Mouse (Mus musculus): ENCODE results near the gene Junb. TPM values are rescaled to one million over a fixed set of nuclear protein-coding genes. Genes with fewer than 3 reads are reported as not detected.

Junb gene
- polyA plus RNA-seq, 1 experiment from 2014 or later = 15.4 TPM

DNA sequence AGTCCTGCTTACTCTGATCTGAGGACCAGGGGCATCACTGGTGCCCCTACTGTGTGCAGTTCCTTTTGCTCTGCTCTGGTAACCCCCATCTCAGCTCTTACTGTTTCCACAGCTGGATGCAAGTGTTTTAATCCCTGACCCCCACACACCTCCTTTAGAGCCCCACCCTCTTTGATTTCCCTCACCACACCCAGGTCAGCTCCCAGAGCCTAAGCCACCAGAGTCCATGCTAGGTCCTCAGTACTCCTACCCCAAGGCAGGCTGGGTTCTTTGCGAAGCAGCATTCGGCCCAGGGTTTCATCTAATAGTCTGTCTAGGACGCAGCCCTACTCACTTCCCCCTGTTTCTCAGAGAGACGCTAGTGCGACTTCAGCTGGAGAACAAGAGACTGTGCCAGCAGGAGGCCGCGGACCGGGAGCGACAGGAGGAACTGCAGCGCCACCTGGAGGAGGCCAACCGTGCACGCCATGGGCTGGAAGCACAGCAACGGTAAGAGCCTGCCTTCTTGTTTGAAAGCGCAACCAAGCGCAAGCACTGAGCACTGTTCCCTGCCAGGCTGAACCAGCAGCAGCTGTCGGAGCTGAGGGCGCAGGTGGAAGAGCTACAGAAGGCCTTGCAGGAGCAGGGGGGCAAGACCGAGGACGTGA, 19.3 kb upstream of the Junb start:
- no peaks in the 10 kb centered on the region; the same call in 1 of the 2 replicates for H3K27me3 ChIP-seq (ENCODE audit: insufficient read depth, low read length)
- H3K27ac ChIP-seq (ENCODE audit: low read depth) = no peak overlapping the region
- H3K9ac ChIP-seq = no peak overlapping the region
- WGBS = 7% methylated on average over 19 of the region's 19 CpGs
- TF ChIP-seq CTCF (IDR thresholded peaks at IDR 0.05; ENCODE audit: low read depth) = peak; percentile 94
- ATAC-seq (ENCODE audit: insufficient read depth) (peak; percentile 66), DNase-seq (peak; percentile 93)
- H3K4me2 ChIP-seq = no peak overlapping the region
- no peak overlapping the region for H3K4me3 ChIP-seq (ENCODE audit: low read depth, low read length)
- H3K36me3 ChIP-seq (ENCODE audit: insufficient read depth) = no peaks in the 10 kb centered on the region
- no peaks in the 10 kb centered on the region for H3K9me3 ChIP-seq (ENCODE audit: low read depth, low read length)
- H3K4me1 ChIP-seq (ENCODE audit: insufficient read depth) = no peaks in the 10 kb centered on the region

DNA sequence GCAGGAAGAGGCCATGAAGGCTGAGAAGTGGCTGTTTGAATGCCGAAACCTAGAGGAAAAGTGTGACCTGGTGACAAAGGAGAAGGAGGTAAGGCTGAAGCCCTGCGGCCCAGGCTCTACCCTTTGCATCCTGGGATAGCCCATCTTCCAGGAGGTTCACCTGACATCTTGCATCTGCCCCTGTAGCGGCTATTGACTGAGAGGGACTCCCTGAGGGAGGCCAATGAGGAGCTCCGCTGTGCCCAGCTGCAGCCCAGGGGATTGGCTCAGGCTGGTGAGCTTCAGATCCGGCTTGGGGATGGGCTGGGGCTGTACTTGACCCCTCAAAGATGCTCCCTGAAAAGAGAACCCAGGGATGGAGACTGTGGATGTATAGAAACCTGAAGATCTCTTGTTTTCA, 18.5 kb upstream of the Junb start:
- H3K27ac ChIP-seq (ENCODE audit: low read depth) = no peak overlapping the region
- ATAC-seq (ENCODE audit: insufficient read depth) = no peak
- H3K4me1 ChIP-seq (ENCODE audit: insufficient read depth) = no peaks in the 10 kb centered on the region
- H3K9ac ChIP-seq = no peak overlapping the region
- no peak for TF ChIP-seq CTCF (IDR thresholded peaks at IDR 0.05; ENCODE audit: low read depth)
- no peak for DNase-seq
- H3K9me3 ChIP-seq (ENCODE audit: low read depth, low read length) = no peaks in the 10 kb centered on the region
- H3K36me3 ChIP-seq (ENCODE audit: insufficient read depth) = no peaks in the 10 kb centered on the region
- H3K27me3 ChIP-seq (ENCODE audit: insufficient read depth, low read length) = no peaks in the 10 kb centered on the region; the same call in 1 of the 2 replicates
- WGBS = 84% methylated on average over 5 of the region's 5 CpGs
- H3K4me2 ChIP-seq = no peak overlapping the region
- no peak overlapping the region for H3K4me3 ChIP-seq (ENCODE audit: low read depth, low read length)

DNA sequence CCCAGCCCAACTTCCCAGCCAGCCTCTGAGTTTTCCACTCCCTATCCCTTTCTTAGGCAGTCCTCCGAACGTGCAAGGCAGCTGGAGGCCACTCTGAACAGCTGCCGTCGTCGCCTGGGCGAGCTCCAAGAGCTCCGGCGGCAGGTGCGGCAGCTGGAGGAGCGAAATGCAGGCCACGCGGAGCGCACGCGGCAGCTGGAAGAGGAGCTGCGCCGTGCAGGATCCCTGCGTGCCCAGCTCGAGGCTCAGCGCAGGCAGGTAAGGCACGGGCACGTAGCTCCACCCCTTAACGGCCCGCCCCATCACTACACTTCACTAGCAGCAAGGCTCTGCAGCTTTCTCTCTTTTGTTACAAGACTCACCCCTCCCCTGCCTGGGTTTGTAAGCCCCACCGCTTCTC, 17.2 kb upstream of the Junb start:
- TF ChIP-seq CTCF (IDR thresholded peaks at IDR 0.05; ENCODE audit: low read depth) = no peak
- no peaks in the 10 kb centered on the region for H3K9me3 ChIP-seq (ENCODE audit: low read depth, low read length)
- peak overlapping the region; percentile 7; the same call in 1 of the 2 replicates for H3K4me2 ChIP-seq
- 0 out of 2 replicates have a peak, but pooled peaks cover 2% of the 10 kb centered on the region for H3K4me1 ChIP-seq (ENCODE audit: insufficient read depth)
- H3K27me3 ChIP-seq (ENCODE audit: insufficient read depth, low read length) = no peaks in the 10 kb centered on the region; the same call in 1 of the 2 replicates
- no peaks in the 10 kb centered on the region for H3K36me3 ChIP-seq (ENCODE audit: insufficient read depth)
- H3K9ac ChIP-seq = no peak overlapping the region
- H3K27ac ChIP-seq (ENCODE audit: low read depth) = no peak overlapping the region
- peak; percentile 21 for DNase-seq
- ATAC-seq (ENCODE audit: insufficient read depth) = no peak
- WGBS = 28% methylated on average over 25 of the region's 25 CpGs
- no peak overlapping the region for H3K4me3 ChIP-seq (ENCODE audit: low read depth, low read length)

DNA sequence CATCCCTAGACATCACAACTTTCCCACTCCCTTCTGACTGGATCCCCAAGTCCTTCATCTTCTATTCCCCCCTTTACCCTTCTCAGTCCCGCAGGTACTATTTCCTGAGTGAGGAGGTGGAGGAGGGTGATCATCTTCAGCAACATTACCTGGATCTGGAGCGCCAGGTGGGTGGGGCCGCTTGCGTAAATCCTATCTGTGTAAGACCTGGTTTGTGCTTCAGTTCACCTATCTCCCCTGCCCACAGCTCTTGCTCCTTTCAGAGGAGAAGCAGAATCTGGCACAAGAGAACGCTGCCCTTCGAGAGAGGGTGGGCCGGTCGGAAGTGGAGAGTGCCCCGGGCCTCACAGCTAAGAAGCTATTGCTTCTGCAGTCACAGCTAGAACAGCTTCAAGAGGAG, 15.9 kb upstream of the Junb start:
- Histone ChIP-seq H3K27me3 (ENCODE audit: insufficient read depth, low read length) (no peaks in the 10 kb centered on the region; the same call in 1 of the 2 replicates), H3K4me2 (no peak overlapping the region), H3K36me3 (ENCODE audit: insufficient read depth) (no peaks in the 10 kb centered on the region), H3K27ac (ENCODE audit: low read depth) (no peak overlapping the region), H3K9me3 (ENCODE audit: low read depth, low read length) (no peaks in the 10 kb centered on the region), H3K4me3 (ENCODE audit: low read depth, low read length) (no peak overlapping the region), H3K4me1 (ENCODE audit: insufficient read depth) (peaks cover 5% of the 10 kb centered on the region; the same call in 1 of the 2 replicates), H3K9ac (no peak overlapping the region)
- DNase-seq (no peak), ATAC-seq (ENCODE audit: insufficient read depth) (no peak)
- 93% methylated on average over 9 of the region's 9 CpGs for WGBS
- no peak for TF ChIP-seq CTCF (IDR thresholded peaks at IDR 0.05; ENCODE audit: low read depth)

DNA sequence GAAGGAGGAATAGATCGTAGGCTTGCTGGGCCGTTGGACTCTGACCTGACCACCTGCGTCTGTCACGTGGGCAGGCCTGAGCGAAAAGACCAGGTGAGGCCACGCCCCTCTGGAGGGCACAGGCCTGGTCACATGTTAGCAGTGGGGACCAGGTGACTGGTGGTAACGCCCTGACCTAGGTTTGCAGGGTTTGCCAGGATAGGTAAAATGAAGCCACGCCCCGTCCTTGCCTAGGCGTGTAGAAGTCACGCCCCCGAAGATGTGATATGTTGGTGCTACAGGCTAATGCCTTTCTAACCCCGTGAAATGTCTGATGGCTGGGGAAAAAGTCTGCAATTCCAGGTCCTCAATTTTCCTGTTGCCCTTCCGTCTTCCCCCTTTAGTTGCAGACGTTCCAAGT, 12.3 kb upstream of the Junb start:
- peak; percentile 60 for ATAC-seq (ENCODE audit: insufficient read depth)
- Histone ChIP-seq H3K4me3 (ENCODE audit: low read depth, low read length) (peak overlapping the region; percentile 54), H3K9ac (peak overlapping the region; percentile 67), H3K27ac (ENCODE audit: low read depth) (peak overlapping the region; percentile 82), H3K27me3 (ENCODE audit: insufficient read depth, low read length) (no peaks in the 10 kb centered on the region; the same call in 1 of the 2 replicates), H3K4me1 (ENCODE audit: insufficient read depth) (peaks cover 12% of the 10 kb centered on the region; the same call in 1 of the 2 replicates), H3K36me3 (ENCODE audit: insufficient read depth) (no peaks in the 10 kb centered on the region), H3K9me3 (ENCODE audit: low read depth, low read length) (no peaks in the 10 kb centered on the region), H3K4me2 (peak overlapping the region; percentile 98)
- WGBS = under 1% methylated on average over 15 of the region's 15 CpGs
- peak; percentile 82 for DNase-seq
- TF ChIP-seq CTCF (IDR thresholded peaks at IDR 0.05; ENCODE audit: low read depth) = no peak

DNA sequence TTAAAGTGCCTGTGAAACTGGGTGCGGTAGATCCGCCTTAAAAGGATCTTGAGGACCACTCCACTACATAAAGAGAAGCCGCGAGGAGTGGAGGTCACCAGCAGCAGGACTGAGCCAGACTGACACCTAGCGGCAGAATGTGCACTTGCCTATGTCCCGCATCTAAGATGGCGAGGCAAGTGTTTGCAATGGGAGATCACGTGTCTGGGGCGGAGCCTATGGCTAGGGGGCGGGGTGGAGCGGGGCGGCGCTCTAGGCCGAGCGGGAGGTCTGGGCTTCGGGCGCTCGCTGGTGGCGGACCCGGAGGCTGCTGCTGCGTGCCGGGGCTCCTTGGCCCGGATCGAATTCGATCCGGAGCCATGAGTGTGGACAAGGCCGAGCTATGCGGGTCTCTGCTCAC, 11.8 kb upstream of the Junb start, which contains the start of gene Hook2:
Gene Hook2 (plus strand): TSS at position 255 of the 400 bp plus-strand sequence.
- peak; percentile 93 for ATAC-seq (ENCODE audit: insufficient read depth)
- Histone ChIP-seq H3K9ac (peak within 1 kb of the TSS; percentile 67), H3K4me2 (peak within 1 kb of the TSS; percentile 98), H3K4me1 (ENCODE audit: insufficient read depth) (peaks cover 14% of the 10 kb centered on the region), H3K4me3 (ENCODE audit: low read depth, low read length) (peak within 1 kb of the TSS; percentile 54), H3K9me3 (ENCODE audit: low read depth, low read length) (no peaks in the 10 kb centered on the region), H3K27me3 (ENCODE audit: insufficient read depth, low read length) (no peaks in the 10 kb centered on the region), H3K27ac (ENCODE audit: low read depth) (peak within 1 kb of the TSS; percentile 82), H3K36me3 (ENCODE audit: insufficient read depth) (no peaks in the 10 kb centered on the region)
- TF ChIP-seq CTCF (IDR thresholded peaks at IDR 0.05; ENCODE audit: low read depth) = peak; percentile 98
- WGBS = 0% methylated on average over 28 of the region's 28 CpGs
- DNase-seq = peak; percentile 99

DNA sequence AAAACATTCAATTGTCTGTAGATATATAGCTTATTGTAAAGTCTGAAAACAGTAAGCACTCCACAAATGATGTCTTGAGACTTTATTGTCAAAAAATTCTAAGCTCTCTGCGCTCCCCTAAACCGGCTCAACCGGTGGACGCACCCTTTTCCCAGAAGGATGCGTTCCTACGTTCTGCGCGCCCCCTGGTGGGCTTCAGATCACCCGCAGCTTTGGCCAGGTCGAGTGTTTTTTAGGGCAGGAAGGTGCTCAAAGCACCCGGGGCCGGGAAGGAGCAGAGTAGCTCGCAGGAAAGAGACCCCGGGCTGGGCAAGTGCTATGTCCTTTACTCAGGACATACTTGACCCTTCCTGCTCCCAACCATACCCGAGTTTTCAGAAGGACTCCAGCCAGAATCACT, 11.3 kb upstream of the Junb start:
- peak overlapping the region; percentile 67 for H3K9ac ChIP-seq
- H3K4me2 ChIP-seq = peak overlapping the region; percentile 98
- 0% methylated on average over 15 of the region's 15 CpGs for WGBS
- H3K9me3 ChIP-seq (ENCODE audit: low read depth, low read length) = no peaks in the 10 kb centered on the region
- peak; percentile 94 for TF ChIP-seq CTCF (IDR thresholded peaks at IDR 0.05; ENCODE audit: low read depth)
- H3K27me3 ChIP-seq (ENCODE audit: insufficient read depth, low read length) = no peaks in the 10 kb centered on the region
- no peaks in the 10 kb centered on the region for H3K36me3 ChIP-seq (ENCODE audit: insufficient read depth)
- ATAC-seq (ENCODE audit: insufficient read depth) = peak; percentile 72
- H3K4me3 ChIP-seq (ENCODE audit: low read depth, low read length) = peak overlapping the region; percentile 54
- DNase-seq = peak; percentile 98
- peak overlapping the region; percentile 80 for H3K27ac ChIP-seq (ENCODE audit: low read depth)
- H3K4me1 ChIP-seq (ENCODE audit: insufficient read depth) = peaks cover 19% of the 10 kb centered on the region

Measured in lung, embryonic 14.5 days (tissue).